Mouse (Mus musculus) thymus, postnatal 4 days (tissue): ENCODE results near the gene Chpf2.

Source experiments
- DNase-seq: peaks from one replicate; pipeline ENCODE4 v3.0.0; 2021

Gene Chpf2

DNA sequence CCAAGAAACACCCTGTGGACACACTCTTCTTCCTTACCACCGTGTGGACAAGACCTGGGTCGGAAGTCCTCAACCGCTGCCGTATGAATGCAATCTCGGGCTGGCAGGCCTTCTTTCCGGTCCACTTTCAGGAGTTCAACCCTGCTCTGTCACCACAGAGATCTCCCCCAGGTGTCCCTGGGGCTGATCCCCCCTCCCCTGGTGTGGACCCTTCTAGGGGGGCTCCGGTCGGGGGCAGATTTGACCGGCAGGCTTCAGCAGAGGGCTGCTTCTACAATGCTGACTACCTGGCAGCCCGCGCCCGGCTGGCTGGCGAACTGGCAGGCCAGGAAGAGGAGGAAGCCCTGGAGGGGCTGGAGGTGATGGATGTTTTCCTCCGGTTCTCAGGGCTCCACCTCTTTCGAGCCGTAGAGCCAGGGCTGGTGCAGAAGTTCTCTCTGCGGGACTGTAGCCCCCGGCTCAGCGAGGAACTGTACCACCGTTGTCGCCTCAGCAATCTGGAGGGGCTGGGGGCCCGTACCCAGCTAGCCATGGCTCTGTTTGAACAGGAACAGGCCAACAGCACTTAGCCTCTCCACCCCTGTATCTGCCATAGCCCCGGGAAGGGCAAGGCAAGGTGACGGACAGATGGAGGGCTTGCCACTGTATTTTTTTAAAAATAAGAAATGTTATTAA, 5.4 kb downstream of the Chpf2 start:
- peak; percentile 13 for DNase-seq

GRCm38 (mm10) chr5:24592471-24593160, 6.1 kb downstream of the Chpf2 start:
- peak; percentile 13 for DNase-seq

DNA sequence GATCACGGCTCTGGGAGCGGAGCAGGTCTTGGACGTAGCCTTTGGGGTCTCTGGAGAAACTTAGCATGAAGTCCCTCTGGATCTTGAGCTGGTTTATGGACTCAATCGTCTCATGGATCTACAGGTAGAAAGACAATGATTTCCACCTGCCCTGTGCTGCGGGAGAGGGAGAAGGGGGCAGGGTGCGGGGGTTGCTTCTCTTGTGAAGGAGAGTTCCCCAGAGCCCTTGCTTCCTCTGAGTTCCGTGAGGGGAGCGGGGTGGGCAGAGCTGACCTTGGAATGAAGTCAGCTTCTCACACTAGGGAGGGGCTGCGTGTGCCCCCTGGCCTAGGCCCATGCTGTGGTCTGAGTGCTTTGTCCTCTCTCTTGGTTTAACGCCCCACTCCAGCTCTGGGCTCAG, 6.7 kb downstream of the Chpf2 start:
- no peak for DNase-seq

DNA sequence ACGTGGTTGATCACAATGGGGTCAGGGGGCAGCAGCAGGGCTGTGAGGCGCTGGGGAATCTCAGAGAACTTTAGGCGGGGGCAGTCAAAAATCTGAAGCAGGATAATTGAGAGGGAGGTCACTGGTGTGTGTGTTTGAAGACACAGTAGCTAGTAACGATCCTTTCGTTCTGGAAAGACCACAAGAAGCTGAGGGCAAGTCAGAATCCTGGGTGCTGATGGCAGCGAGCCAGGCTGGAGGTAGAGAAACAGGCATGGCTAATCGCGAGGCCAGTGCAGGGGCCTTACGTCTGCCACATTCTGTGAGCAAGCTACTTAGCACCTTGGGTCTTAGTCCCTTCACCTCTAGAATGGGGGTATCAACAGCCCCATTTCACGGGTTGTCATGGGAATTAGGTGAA, 7.4 kb downstream of the Chpf2 start:
- no peak for DNase-seq

GRCm38 (mm10) chr5:24594346-24594745, 7.8 kb downstream of the Chpf2 start:
- DNase-seq, result no peak

DNA sequence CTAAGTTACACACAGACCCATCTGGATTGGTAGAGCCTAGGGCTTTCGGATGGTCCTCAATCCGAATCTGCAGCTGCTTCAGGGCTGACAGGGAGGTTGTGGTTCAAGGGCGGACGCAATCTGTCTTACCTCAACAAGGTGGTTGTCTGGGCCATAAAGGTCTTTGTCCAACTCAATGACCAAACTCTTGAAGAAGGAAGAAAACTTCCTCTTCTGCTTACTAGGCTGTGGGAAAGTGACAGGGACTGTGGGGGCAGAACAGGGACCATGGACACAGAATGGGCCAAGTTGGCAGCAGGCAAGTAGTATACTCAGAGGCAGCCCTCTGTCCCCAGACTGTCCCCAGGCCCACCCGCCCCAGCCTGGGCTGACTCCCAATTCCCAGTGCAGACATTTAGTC, 8.7 kb downstream of the Chpf2 start:
- no peak for DNase-seq

DNA sequence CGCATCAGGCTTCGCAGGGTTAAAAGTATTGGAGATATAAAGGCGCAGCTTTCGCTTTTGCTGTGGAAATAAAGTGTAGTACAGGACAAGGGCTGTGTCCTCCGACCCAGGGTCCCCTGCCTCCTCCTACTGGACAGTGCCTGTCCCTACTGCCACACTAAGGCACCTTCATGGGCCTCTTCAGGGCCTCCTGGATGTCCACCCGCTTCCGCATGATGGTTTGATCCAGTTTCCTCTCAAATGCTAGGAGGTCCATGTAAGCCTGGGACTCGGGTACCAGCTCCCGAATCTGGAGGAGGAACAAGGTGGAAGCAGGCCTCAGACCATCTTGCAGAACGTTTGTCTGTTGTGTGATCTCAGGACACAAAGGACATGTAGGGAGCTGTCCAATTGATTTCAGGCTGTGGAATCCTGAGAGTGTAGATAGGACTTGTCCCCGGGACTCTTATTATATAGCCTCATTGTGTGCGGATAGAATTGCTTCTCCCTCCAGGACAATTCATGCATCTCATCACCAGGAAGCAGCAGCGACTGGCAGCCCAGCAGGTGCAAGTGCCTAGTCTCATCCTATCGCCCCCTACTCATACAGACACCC, 9.3 kb downstream of the Chpf2 start:
- DNase-seq, result no peak

GRCm38 (mm10) chr5:24596519-24597171, 10.1 kb downstream of the Chpf2 start:
- no peak for DNase-seq

GRCm38 (mm10) chr5:24597221-24597728, 10.7 kb downstream of the Chpf2 start:
- DNase-seq, result peak; percentile 79

- DNase-seq, result no peak
These were observed 11.5 kb downstream of the Chpf2 start for GRCm38 (mm10) chr5:24597901-24598569.

- peak; percentile 88 for DNase-seq
These were observed 12.0 kb downstream of the Chpf2 start for GRCm38 (mm10) chr5:24598570-24599006.

- DNase-seq, result peak; percentile 33
These were observed 12.6 kb downstream of the Chpf2 start for GRCm38 (mm10) chr5:24599137-24599536.

GRCm38 (mm10) chr5:24600236-24600635, 13.7 kb downstream of the Chpf2 start:
- no peak for DNase-seq

- DNase-seq, result peak; percentile 32
These were observed 14.7 kb downstream of the Chpf2 start for GRCm38 (mm10) chr5:24601071-24601835.

GRCm38 (mm10) chr5:24601911-24602750, 15.6 kb downstream of the Chpf2 start:
- peak; percentile 49 for DNase-seq

GRCm38 (mm10) chr5:24602751-24603343, 16.3 kb downstream of the Chpf2 start:
- DNase-seq, result no peak

GRCm38 (mm10) chr5:24603431-24604010, 17.0 kb downstream of the Chpf2 start:
- no peak for DNase-seq

DNA sequence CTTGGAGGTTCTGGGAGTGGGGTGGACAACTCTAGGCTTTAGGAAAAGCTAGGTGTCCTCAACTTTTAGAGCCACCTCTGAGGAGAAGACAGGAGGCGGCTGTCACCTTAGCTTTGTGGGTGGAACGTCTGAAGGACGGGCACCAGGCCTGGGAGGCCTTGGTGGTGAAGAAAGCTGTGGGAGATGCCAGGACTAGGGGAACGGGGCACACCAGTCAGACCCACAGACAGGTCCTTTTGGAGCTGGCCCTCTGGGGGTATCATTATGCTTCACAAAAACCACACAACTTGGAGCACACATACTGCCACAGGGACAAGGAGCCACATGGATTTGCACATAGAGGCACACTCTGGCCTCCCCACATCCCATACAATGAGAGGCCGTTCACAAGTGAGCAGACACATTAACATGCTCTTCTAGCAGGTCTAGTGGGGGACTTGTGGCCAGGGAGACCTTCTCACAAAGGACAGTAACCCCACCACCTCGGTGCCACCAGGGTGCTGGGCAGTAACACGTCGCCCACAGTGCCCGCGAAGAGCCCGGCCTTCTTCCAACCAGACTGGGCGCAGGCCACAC, 17.6 kb downstream of the Chpf2 start:
- no peak for DNase-seq

DNA sequence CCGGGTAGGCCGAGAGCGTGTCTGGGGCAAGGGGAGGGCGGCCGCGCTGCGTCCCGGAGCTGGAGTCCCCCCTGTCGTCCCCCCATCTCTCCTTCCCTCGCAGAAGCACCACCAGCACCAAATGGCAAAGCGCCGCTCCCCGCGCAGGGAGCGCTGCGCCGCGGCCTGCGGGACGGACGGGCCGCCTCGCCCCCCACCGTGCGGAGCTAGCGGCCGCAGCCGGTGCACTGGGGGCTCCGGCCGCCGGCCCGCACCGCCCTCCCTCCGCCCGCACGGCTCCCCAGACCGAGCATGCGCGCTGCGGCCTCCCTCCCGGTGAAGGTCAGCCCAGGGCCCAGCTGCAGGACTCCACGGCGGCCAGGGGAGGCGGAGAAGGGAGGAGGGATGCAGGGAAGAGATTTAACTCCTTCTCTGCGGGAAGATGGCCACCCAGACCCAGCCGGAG, 18.1 kb downstream of the Chpf2 start:
- DNase-seq, result peak; percentile 32
